Mouse (Mus musculus) lung, adult 2 months (tissue): Measurements from ENCODE around the gene Ubap1l.
"Not testable (repeated sequence)": the region's sequence is repeated elsewhere in the genome, so short reads cannot be mapped to it uniquely, and the experiment has no call there.

Experiments
- CTCF ChIP-seq: fragments of 200-500 bp; IDR thresholded peaks from 2 replicates; pipeline ENCODE4 v1.5.1; 2011; ENCODE audit warnings: mild to moderate bottlenecking, low read length, control low read depth; ENCODE audit not compliant: insufficient read depth
- POLR2A ChIP-seq: fragments of 200-500 bp; IDR thresholded peaks from 2 replicates; pipeline ENCODE4 v1.6.1; 2011; ENCODE audit warnings: low read depth, mild to moderate bottlenecking, control low read depth, low read length, borderline replicate concordance; ENCODE audit errors: extremely low read depth

- not testable (repeated sequence) for TF ChIP-seq CTCF, POLR2A
Observed at GRCm38 (mm10) chr9:65345439-65345838, 15.4 kb upstream of the Ubap1l start.
